Mouse (Mus musculus): Measurements from ENCODE around the gene Tmem47. TPM values are rescaled to one million over a fixed set of nuclear protein-coding genes. Genes with fewer than 3 reads are reported as not detected.

The Tmem47 gene
- 21.2 and 28.7 TPM in 2 replicates for total RNA-seq (2021)
- long read RNA-seq, full-length matches to known transcripts, result 23 of 25 reads
- long read RNA-seq, partial matches to known transcripts, result 1 of 25 reads
- long read RNA-seq, other reads (novel, unspliced or antisense), result 1 of 25 reads

DNA sequence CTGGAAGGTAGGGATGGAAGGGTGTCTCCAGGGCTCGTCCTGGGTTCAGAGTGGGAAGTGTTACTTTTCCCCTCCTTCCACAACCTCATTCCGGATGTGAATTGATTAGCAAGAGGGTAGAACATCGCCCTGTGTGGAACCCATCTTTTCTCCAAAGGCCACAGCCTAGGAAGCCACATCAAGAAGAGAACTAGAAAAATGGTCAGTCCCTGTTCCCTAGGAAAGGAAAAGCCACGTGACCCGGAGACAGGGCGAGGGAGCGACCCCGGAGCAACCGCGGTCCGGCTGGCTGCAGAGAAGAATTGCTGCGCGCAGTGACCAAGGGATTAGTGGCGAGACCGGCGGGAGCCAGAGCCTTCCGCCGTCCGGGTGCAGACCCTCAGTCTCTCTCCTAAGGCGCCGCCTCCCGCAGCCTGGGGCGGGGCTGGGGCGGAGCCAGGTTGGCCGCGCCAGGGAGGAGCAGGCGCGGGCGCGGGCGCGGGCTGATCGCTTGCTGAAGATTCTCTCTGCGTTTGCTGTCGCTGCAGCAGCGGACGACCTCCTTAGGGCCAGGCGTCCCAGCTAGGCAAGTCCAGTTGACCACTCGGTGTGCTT, at the start of gene Tmem47:
Gene Tmem47 (plus strand): TSS at position 489 of the 594 bp plus-strand sequence.
- peak; percentile 75 for DNase-seq

- peak; percentile 9 for DNase-seq
Measured at GRCm38 (mm10) chrX:81070804-81071461, 435 bp downstream of the Tmem47 start.

DNA sequence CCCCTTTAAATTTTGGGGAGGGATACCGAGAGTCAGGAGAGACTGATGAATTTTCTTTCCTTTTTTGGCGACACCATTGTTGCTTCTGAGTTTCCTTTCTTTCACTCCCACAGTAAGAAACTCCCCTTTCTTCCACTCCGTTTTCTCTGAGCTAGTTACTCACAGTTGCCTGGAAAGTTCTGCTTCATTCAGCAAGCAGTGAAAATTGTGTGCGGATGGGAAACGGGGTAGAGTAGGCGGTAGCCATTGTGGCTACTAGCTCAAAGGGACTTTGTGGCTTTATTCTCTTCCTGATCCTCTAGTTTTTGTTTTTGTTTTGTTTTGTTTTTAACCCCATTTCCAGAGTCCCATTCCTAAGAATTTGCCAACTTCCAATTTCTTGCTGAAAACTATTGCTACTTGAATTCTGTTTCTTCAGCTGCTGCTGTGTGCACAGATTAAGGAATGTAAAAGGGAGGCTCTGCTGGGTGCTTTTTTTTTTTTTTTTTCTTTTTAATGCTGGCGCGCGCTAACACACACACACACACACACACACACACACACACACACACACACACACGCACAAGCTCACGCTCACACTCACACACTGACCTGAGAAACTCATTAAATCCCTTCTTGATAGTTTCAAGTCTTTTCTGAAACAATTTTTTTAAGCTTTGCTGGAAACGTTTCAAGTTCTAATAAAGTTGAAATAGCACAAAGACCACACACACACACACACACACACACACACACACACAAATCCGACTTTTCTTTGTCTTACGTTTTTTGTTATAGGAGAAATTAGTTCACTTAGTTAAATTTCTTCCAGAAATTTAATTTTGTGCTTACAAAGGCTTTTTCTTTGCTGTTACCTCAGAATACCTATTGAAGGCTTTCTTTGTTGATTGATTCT, 1.5 kb downstream of the Tmem47 start:
- no peak for DNase-seq

GRCm38 (mm10) chrX:81072651-81073050, 2.2 kb downstream of the Tmem47 start:
- DNase-seq, result no peak

GRCm38 (mm10) chrX:81073834-81074233, 3.3 kb downstream of the Tmem47 start:
- DNase-seq, result no peak

- no peak for DNase-seq
Measured at GRCm38 (mm10) chrX:81078522-81078921, 8.0 kb downstream of the Tmem47 start.

- peak; percentile 18 for DNase-seq
Measured at GRCm38 (mm10) chrX:81080996-81081395, 10.5 kb downstream of the Tmem47 start.

DNA sequence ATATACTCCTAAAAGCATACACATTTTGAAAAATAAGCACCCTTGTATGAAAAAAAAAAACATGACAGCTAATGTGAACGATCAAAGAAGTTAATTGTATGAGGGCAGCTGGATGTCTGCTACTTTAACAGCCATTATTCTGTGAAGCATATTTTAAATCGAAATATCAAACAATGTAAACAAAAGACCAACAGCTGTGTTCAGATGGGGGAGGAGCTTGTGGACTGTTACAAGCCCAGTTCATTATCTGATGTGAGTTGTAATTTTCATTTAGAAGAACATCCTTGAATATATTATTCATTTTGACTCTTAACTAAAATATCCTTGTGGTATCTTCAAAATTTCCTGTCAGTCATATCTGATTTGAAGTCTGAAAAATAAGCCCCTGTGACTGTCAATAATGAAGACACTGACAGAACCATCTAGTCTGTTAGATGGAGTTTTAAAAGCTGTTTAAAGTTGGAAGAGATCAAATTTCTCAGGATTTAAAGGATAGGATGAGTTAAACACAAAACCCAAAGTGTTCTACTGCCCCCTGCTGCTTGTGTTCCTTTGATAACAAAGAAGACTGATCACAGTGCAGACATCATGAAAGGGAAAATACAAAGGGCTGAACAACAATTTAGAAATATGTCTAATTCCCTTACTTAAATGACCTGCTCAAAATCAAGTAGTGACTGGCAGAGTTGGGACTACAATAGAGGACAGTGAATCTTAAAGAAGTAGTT, 14.7 kb downstream of the Tmem47 start:
- peak; percentile 27 for DNase-seq

DNA sequence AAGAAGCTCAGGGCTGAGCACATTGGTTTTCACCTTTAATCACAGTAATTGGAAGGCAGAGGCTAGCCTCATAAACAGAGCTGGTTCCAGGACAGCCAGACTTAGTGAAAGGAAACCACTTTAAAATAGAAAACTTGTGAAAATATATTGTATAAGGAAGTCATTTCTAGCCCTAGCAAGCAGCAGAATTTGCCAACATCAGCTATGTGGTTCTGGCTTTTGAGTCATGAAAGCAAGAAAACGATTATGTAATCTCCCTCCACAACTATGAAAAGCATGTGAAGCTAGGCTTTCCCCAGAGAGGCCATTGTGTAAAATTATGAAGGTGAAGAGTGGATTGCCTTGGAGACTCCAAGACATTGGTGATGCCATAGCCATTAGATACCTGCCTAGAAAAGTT, 76.9 kb downstream of the Tmem47 start:
- DNase-seq, result no peak
